Mouse (Mus musculus) stomach, embryonic 16.5 days (tissue): ENCODE measurements around the gene Il12b. TPM values are rescaled to one million over a fixed set of nuclear protein-coding genes. Genes with fewer than 3 reads are reported as not detected.

ENCODE experiments used
- ATAC-seq: fragments of 200-750 bp; cut with Nextera tagmentation; 2 replicates; pipeline ENCODE4 v1.8.0; 2017; ENCODE audit warnings: moderate number of reproducible peaks, moderate TSS enrichment; ENCODE audit not compliant: insufficient read depth, low FRiP score
- H3K27ac ChIP-seq: fragments of 300-500 bp; sonication (generic); 2 replicates; pipeline ENCODE4 v1.5.1; 2014; ENCODE audit warnings: low read length
- H3K27me3 ChIP-seq: fragments of 300-500 bp; sonication (generic); 2 replicates; pipeline ENCODE4 v1.6.1; 2014; ENCODE audit warnings: low read length, control low read depth, mixed read lengths; ENCODE audit not compliant: control insufficient read depth, insufficient read depth
- H3K36me3 ChIP-seq: fragments of 300-500 bp; sonication (generic); 2 replicates; pipeline ENCODE4 v1.6.1; 2014; ENCODE audit warnings: low read length; ENCODE audit not compliant: control insufficient read depth, insufficient read depth
- H3K4me1 ChIP-seq: fragments of 300-500 bp; sonication (generic); 2 replicates; pipeline ENCODE4 v1.6.1; 2014; ENCODE audit warnings: low read length, control low read depth, mixed read lengths; ENCODE audit not compliant: control insufficient read depth, insufficient read depth
- H3K4me2 ChIP-seq: fragments of 300-500 bp; sonication (generic); 2 replicates; pipeline ENCODE4 v1.6.1; 2014; ENCODE audit warnings: low read depth, low read length, mixed read lengths
- H3K4me3 ChIP-seq: fragments of 300-500 bp; sonication (generic); replicated peaks from 2 replicates; pipeline ENCODE4 v1.5.1; 2014; ENCODE audit warnings: mild to moderate bottlenecking, low read length
- H3K9ac ChIP-seq: fragments of 300-500 bp; sonication (generic); 2 replicates; pipeline ENCODE4 v1.6.1; 2014; ENCODE audit warnings: low read length
- H3K9me3 ChIP-seq: fragments of 300-500 bp; sonication (generic); replicated peaks from 2 replicates; pipeline ENCODE4 v1.6.1; 2016; ENCODE audit warnings: low read length, control low read depth; ENCODE audit not compliant: control insufficient read depth
- WGBS: fragments of 180-500 bp; shearing (Covaris S2); extraction: QIAGEN DNeasy Blood & Tissue Kit; methylation state at CpG from one replicate; pipeline ENCODE4 v1.1.7; 2014; 5-methylcytosine and 5-hydroxymethylcytosine counted together
- polyA plus RNA-seq: library from polyadenylated mRNA; unstranded; fragments of >200 nt; fragmentation: Nextera tagmentation; extraction: Ambion mirVana; gene quantifications from 2 replicates; pipeline ENCODE4 v1.2.1, GENCODE M21; 2015

Gene Il12b
- polyA plus RNA-seq, 1 experiment from 2014 or later, result not detected

DNA sequence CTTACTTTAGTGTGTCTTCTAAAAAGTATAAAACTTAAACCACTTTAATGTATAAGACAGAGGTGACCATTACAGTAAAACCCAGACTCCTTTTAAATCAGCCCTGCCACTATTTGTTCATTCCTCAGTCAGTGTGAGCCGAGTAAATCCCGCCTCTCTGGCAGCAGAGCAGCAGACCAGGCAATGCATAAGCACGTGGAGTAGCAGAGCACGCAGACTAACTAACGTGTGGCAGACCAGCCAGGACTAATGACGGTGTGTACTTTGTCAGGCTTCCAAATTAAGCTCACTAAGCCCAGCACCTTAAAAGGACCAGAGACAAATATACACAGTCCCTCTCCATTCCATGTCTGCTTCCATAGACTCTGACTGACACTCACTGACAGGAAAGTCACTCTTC, 61.6 kb downstream of the Il12b start:
- H3K36me3 ChIP-seq, result peaks cover 13% of the 10 kb centered on the region; the same call in 1 of the 2 replicates
- no peaks in the 10 kb centered on the region for H3K4me1 ChIP-seq
- no peaks in the 10 kb centered on the region for H3K9me3 ChIP-seq
- no peak overlapping the region for H3K4me3 ChIP-seq
- no peak overlapping the region for H3K4me2 ChIP-seq
- no peaks in the 10 kb centered on the region for H3K27me3 ChIP-seq
- H3K27ac ChIP-seq, result no peak overlapping the region
- ATAC-seq, result no peak
- H3K9ac ChIP-seq, result no peak overlapping the region
- 63% methylated on average over 6 of the region's 6 CpGs for WGBS

Other genes starting within 250 kb of the Il12b start
- gene Ublcp1, start 70.4 kb downstream of the Il12b start, polyA plus RNA-seq, result 51.9 and 53.2 TPM in 2 replicates
- 43.1 and 44.3 TPM in 2 replicates for gene Rnf145, start 118.9 kb downstream of the Il12b start, polyA plus RNA-seq
- gene Ebf1, start 217.3 kb downstream of the Il12b start, polyA plus RNA-seq, result 11.5 and 12.4 TPM in 2 replicates